In the genomic region with DNA sequence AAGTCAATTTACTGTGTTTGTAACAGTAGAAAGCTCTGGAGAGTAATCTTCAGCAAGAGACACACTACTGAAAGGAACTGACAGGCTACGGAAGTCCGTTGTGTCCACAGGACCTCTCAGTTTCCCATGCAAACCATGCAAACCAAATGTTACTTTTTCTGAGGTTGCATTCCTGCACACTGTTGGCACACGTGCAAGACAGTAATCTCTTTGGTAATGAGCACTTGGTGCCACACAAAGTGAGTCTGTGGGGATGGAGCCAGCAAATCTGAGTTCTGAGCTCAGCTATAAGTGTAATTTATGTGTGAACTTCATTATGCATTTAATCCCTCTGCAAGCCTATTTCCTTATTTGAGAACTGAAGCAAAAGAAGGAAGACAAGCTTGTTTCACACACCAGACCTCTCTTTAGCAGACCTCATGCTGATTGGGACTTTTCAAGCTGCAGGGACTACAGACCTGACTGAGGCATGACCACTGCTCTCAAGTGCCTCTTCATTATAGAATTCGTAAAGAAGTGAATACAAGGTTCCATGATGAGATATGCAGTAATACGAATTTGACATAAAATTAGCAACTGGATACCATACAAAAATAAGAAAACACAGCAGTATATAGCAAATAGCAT, we compare ENCODE assay signal across 18 mouse cellular contexts.
A peak's percentile ranks its signal among the peaks of the same experiment; 100 is the strongest.
DNase-seq lines count a peak whose midpoint lies in the region; ATAC-seq lines count a peak whose summit lies in the region.
"Had no signal": no experiment of that assay in that cellular context is flagged by ENCODE, and none has a peak within 500 bp of the region (broad histone marks: within the 10 kb centered on the region; RNA-seq: fewer than 3 reads in every experiment).

No protein-coding gene starts in this region.

- no peaks in the 10 kb centered on the region for H3K9me3 ChIP-seq in midbrain, embryonic 12.5 days
- no peaks in the 10 kb centered on the region for H3K9me3 ChIP-seq in midbrain, embryonic 10.5 days (replicated peaks)
- no peaks in the 10 kb centered on the region for H3K9me3 ChIP-seq in forebrain, embryonic 16.5 days (ENCODE audit: control insufficient read depth, low read length)
- H3K9me3 ChIP-seq: embryonic facial prominence, embryonic 10.5 days; limb, embryonic 12.5 days; liver, embryonic 13.5 days; neural tube, embryonic 15.5 days had no signal

- WGBS in midbrain, embryonic 12.5 days: 58% methylated on average over 5 of the region's 5 CpGs
- 76% methylated on average over 5 of the region's 5 CpGs for WGBS in midbrain, embryonic 10.5 days
- WGBS in forebrain, embryonic 16.5 days: 21% methylated on average over 5 of the region's 5 CpGs

- H3K9ac ChIP-seq in midbrain, embryonic 12.5 days (replicated peaks): no peak overlapping the region
- H3K9ac ChIP-seq in forebrain, embryonic 16.5 days (replicated peaks; ENCODE audit: low read depth, low read length): no peak overlapping the region
- H3K9ac ChIP-seq: limb, embryonic 12.5 days; liver, embryonic 13.5 days; neural tube, embryonic 15.5 days had no signal

- peak; percentile 66; the same call in 1 of the 2 replicates for ATAC-seq in midbrain, embryonic 12.5 days (ENCODE audit: low FRiP score, low read depth)
- peak; percentile 90 for ATAC-seq in forebrain, embryonic 16.5 days

- no peak overlapping the region for H3K4me2 ChIP-seq in midbrain, embryonic 12.5 days (replicated peaks)
- no peak overlapping the region for H3K4me2 ChIP-seq in forebrain, embryonic 16.5 days (ENCODE audit: low read length)
- H3K4me2 ChIP-seq: limb, embryonic 12.5 days; liver, embryonic 13.5 days; neural tube, embryonic 15.5 days had no signal

- no peaks in the 10 kb centered on the region for H3K36me3 ChIP-seq in midbrain, embryonic 12.5 days
- no peaks in the 10 kb centered on the region for H3K36me3 ChIP-seq in midbrain, embryonic 10.5 days
- H3K36me3 ChIP-seq in forebrain, embryonic 16.5 days (ENCODE audit: control insufficient read depth, insufficient read depth): no peaks in the 10 kb centered on the region
- H3K36me3 ChIP-seq: embryonic facial prominence, embryonic 10.5 days; limb, embryonic 12.5 days; liver, embryonic 13.5 days; neural tube, embryonic 15.5 days had no signal

- no peaks in the 10 kb centered on the region for H3K27me3 ChIP-seq in midbrain, embryonic 12.5 days
- no peaks in the 10 kb centered on the region for H3K27me3 ChIP-seq in midbrain, embryonic 10.5 days (ENCODE audit: low read depth, poor library complexity, severe bottlenecking)
- no peaks in the 10 kb centered on the region for H3K27me3 ChIP-seq in forebrain, embryonic 16.5 days (replicated peaks; ENCODE audit: control insufficient read depth, insufficient read depth, low read length)
- H3K27me3 ChIP-seq: limb, embryonic 12.5 days; liver, embryonic 13.5 days; megakaryocyte, embryonic 14.5 days; neural tube, embryonic 15.5 days had no signal

- DNase-seq in midbrain, embryonic 10.5 days (ENCODE audit: low spot score): no peak
- peak; percentile 68 for DNase-seq in fat pad, adult 2 months (ENCODE audit: extremely low read depth, low read depth, low spot score)
- no peak for DNase-seq in layer of hippocampus, adult 9-10 months (ENCODE audit: low spot score)
- no peak for DNase-seq in gastrocnemius, postnatal 25 days
- DNase-seq in adrenal gland, adult 18-20 months (ENCODE audit: low spot score in 2 of 2): no peak
- DNase-seq: cerebellum, adult 8-10 months; gastrocnemius, postnatal 36 days; kidney, adult 11 months; liver, embryonic 13.5 days; lung, postnatal 14 days; right cerebral cortex, postnatal 4 days; thymus, postnatal 14 days had no signal

- 0 out of 2 replicates have a peak, but pooled peaks cover 7% of the 10 kb centered on the region for H3K4me1 ChIP-seq in midbrain, embryonic 12.5 days
- H3K4me1 ChIP-seq in midbrain, embryonic 10.5 days: peaks cover 6% of the 10 kb centered on the region; the same call in 1 of the 2 replicates
- H3K4me1 ChIP-seq in forebrain, embryonic 16.5 days (replicated peaks; ENCODE audit: control insufficient read depth, insufficient read depth, low read length): no peaks in the 10 kb centered on the region; the same call in 1 of the 2 replicates
- H3K4me1 ChIP-seq: limb, embryonic 12.5 days; liver, embryonic 13.5 days; megakaryocyte, embryonic 14.5 days; neural tube, embryonic 15.5 days had no signal

- H3K27ac ChIP-seq in midbrain, embryonic 12.5 days (replicated peaks): no peak overlapping the region
- no peak overlapping the region for H3K27ac ChIP-seq in midbrain, embryonic 10.5 days (replicated peaks)
- no peak overlapping the region for H3K27ac ChIP-seq in forebrain, embryonic 16.5 days (ENCODE audit: low read length)
- H3K27ac ChIP-seq: embryonic facial prominence, embryonic 10.5 days; limb, embryonic 12.5 days; liver, embryonic 13.5 days; neural tube, embryonic 15.5 days had no signal

- no peak overlapping the region for H3K4me3 ChIP-seq in midbrain, embryonic 12.5 days
- no peak overlapping the region for H3K4me3 ChIP-seq in midbrain, embryonic 10.5 days
- H3K4me3 ChIP-seq in forebrain, embryonic 16.5 days (replicated peaks; ENCODE audit: low read length): no peak overlapping the region
- H3K4me3 ChIP-seq: embryonic facial prominence, embryonic 10.5 days; limb, embryonic 12.5 days; liver, embryonic 13.5 days; megakaryocyte, embryonic 14.5 days; neural tube, embryonic 15.5 days had no signal
